Mouse (Mus musculus) megakaryocyte, embryonic 14.5 days (primary cell): Measurements from ENCODE around the gene Lrrc75a.

Experiments used
- FLI1 ChIP-seq: IDR thresholded peaks from 2 replicates; pipeline ENCODE4 v1.6.1; 2012; ENCODE audit warnings: low read length, inconsistent platforms, mixed read lengths
- GATA1 ChIP-seq: IDR thresholded peaks from 3 replicates; pipeline ENCODE4 v1.6.1; 2012; ENCODE audit warnings: mixed read lengths, low read length, inconsistent platforms, borderline replicate concordance

GRCm38 (mm10) chr11:62583031-62583430 is 65.3 kb downstream of the Lrrc75a start:
- TF ChIP-seq GATA1 (no peak), FLI1 (no peak)
